Mouse (Mus musculus) intestine, embryonic 14.5 days (tissue): ENCODE data around the gene Aff4. TPM values are rescaled to one million over a fixed set of nuclear protein-coding genes. Genes with fewer than 3 reads are reported as not detected.

Experiments used
- ATAC-seq: fragments of 200-750 bp; cut with Nextera tagmentation; replicated peaks from 2 replicates; pipeline ENCODE4 v1.8.0; 2017; ENCODE audit warnings: low read depth, moderate number of reproducible peaks, moderate TSS enrichment, moderate library complexity; ENCODE audit not compliant: low FRiP score, low TSS enrichment
- DNase-seq: peaks from one replicate; pipeline ENCODE4 v3.0.0-alpha.2; 2018; ENCODE audit warnings: low spot score
- H3K27ac ChIP-seq: fragments of 300-500 bp; sonication (generic); 2 replicates; pipeline ENCODE4 v1.5.1; 2014; ENCODE audit warnings: low read depth, mild to moderate bottlenecking, control low read depth
- H3K27me3 ChIP-seq: fragments of 300-500 bp; sonication (generic); replicated peaks from 2 replicates; pipeline ENCODE4 v1.6.1; 2014; ENCODE audit warnings: low read length, control low read depth; ENCODE audit not compliant: control insufficient read depth, insufficient read depth
- H3K36me3 ChIP-seq: fragments of 300-500 bp; sonication (generic); 2 replicates; pipeline ENCODE4 v1.6.1; 2014; ENCODE audit warnings: low read length, control low read depth; ENCODE audit not compliant: control insufficient read depth, insufficient read depth
- H3K4me1 ChIP-seq: fragments of 300-500 bp; sonication (generic); replicated peaks from 2 replicates; pipeline ENCODE4 v1.6.1; 2014; ENCODE audit warnings: low read length, control low read depth, mixed read lengths; ENCODE audit not compliant: control insufficient read depth, insufficient read depth
- H3K4me2 ChIP-seq: fragments of 300-500 bp; sonication (generic); 2 replicates; pipeline ENCODE4 v1.6.1; 2014; ENCODE audit warnings: low read length
- H3K4me3 ChIP-seq: fragments of 300-500 bp; sonication (generic); 2 replicates; pipeline ENCODE4 v1.5.1; 2014; ENCODE audit warnings: low read depth, low read length, control low read depth, mixed read lengths
- H3K9ac ChIP-seq: fragments of 300-500 bp; sonication (generic); 2 replicates; pipeline ENCODE4 v1.6.1; 2014; ENCODE audit warnings: mild to moderate bottlenecking, low read length
- H3K9me3 ChIP-seq: fragments of 300-500 bp; sonication (generic); 2 replicates; pipeline ENCODE4 v1.6.1; 2016; ENCODE audit warnings: low read length, control low read depth; ENCODE audit not compliant: control insufficient read depth
- WGBS: fragments of 180-500 bp; shearing (Covaris S2); extraction: QIAGEN DNeasy Blood & Tissue Kit; methylation state at CpG from one replicate; pipeline ENCODE4 v1.1.7; 2014; 5-methylcytosine and 5-hydroxymethylcytosine counted together
- polyA plus RNA-seq: library from polyadenylated mRNA; unstranded; fragments of >200 nt; fragmentation: Nextera tagmentation; extraction: Ambion mirVana; gene quantifications from 2 replicates; pipeline ENCODE4 v1.2.1, GENCODE M21; 2014

The Aff4 gene
- 48.1 and 56.6 TPM in 2 replicates for polyA plus RNA-seq

DNA sequence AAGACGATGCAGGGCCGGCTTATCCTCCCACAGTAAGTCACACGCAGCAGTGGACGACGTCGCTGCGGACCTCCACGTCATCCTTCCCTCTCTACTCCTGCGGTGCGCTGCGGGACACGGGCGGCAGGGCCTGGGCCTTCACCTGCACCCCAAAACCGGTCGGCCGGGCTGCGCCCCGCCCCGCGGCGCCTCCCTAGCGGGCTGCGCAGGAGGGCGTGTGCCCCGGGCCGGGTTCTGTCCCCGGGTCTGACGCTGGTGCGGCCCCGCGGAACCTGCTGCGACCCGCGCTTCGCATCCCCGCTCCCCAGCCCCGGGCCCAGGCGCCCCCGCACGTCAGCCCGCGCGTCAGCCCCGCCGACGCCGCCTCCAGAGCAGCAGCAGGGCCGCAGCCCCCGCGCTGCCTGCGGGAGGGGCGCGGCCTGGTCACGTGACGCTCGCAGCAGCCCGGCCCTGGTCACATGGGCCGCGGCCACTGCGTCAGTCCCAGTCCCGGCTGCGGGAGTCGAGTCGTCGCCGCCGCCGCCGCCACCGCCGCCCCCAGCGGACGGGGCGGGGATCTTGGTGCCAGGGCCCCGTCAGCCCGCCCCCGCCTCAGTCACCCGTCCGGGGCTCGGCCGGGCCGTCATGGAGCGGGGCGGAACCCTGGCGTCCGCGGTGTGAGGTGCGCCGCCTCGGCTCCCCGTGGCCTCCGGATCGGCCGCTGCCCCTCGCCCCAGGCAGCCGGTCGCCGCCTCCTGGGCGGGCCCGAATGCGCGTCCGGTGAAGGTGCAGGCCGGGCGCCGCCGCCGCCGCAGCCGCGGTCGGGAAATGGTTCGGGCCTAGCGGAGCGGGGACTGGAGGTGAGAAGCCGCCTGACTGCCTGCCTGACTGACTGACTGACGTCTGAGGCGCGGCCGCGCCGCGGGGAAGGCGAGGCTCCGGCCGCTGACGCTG, at the start of gene Aff4:
TSS of gene Aff4 (plus strand) at position 543 of the 933 bp plus-strand sequence.
- ATAC-seq (peak; percentile 95), DNase-seq (peak; percentile 90)
- no peaks in the 10 kb centered on the region for H3K9me3 ChIP-seq
- H3K4me2 ChIP-seq = peak within 1 kb of the TSS; percentile 71
- peak within 1 kb of the TSS; percentile 67 for H3K4me3 ChIP-seq
- H3K36me3 ChIP-seq = peaks cover 5% of the 10 kb centered on the region; the same call in 1 of the 2 replicates
- H3K27me3 ChIP-seq = no peaks in the 10 kb centered on the region
- peaks cover 4% of the 10 kb centered on the region; the same call in 1 of the 2 replicates for H3K4me1 ChIP-seq
- peak within 1 kb of the TSS; percentile 96 for H3K27ac ChIP-seq
- peak within 1 kb of the TSS; percentile 98 for H3K9ac ChIP-seq
- WGBS = under 1% methylated on average over 114 of the region's 127 CpGs

DNA sequence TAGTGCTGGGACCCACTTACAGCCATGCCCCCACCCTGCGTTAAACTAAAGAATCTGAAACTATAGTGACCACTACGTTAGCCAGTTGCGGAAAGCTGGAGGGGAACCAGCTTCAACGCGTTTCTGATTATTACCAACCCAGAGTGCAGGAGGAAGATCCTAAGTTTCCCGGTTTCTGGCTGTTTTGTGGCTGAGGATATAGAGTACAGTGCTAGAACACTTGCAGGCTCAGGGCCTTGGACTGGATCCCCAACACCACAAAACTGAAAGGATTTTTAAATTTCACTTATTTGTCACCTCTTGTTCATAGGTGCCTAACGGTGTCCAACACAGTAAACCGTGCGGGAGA, 49.5 kb upstream of the Aff4 start:
- peak overlapping the region; percentile 98 for H3K27ac ChIP-seq
- peaks cover 17% of the 10 kb centered on the region for H3K4me1 ChIP-seq
- ATAC-seq (no peak), DNase-seq (no peak)
- H3K4me3 ChIP-seq = peak overlapping the region; percentile 100
- peak overlapping the region; percentile 84 for H3K4me2 ChIP-seq
- H3K9ac ChIP-seq = peak overlapping the region; percentile 97
- 48% methylated on average over 9 of the region's 9 CpGs for WGBS
- no peaks in the 10 kb centered on the region for H3K27me3 ChIP-seq
- peaks cover 7% of the 10 kb centered on the region; the same call in 1 of the 2 replicates for H3K36me3 ChIP-seq
- no peaks in the 10 kb centered on the region for H3K9me3 ChIP-seq

- ATAC-seq = no peak
Measured at GRCm38 (mm10) chr11:53304044-53304840, 46.4 kb upstream of the Aff4 start.

GRCm38 (mm10) chr11:53306965-53307364, 43.7 kb upstream of the Aff4 start:
- H3K27me3 ChIP-seq = no peaks in the 10 kb centered on the region
- ATAC-seq (no peak), DNase-seq (no peak)
- H3K27ac ChIP-seq = no peak overlapping the region
- H3K4me2 ChIP-seq = no peak overlapping the region
- no peak overlapping the region for H3K9ac ChIP-seq
- no peaks in the 10 kb centered on the region for H3K36me3 ChIP-seq
- H3K4me1 ChIP-seq = peaks cover 14% of the 10 kb centered on the region
- no peaks in the 10 kb centered on the region for H3K9me3 ChIP-seq
- WGBS = 50% methylated on average over 2 of the region's 2 CpGs
- no peak overlapping the region for H3K4me3 ChIP-seq

More at GRCm38 (mm10) chr11:53304044-53304840, 46.4 kb upstream of the Aff4 start:
- Histone ChIP-seq H3K36me3 (no peaks in the 10 kb centered on the region), H3K9me3 (no peaks in the 10 kb centered on the region), H3K27ac (no peak overlapping the region), H3K9ac (no peak overlapping the region), H3K4me3 (no peak overlapping the region), H3K4me2 (no peak overlapping the region), H3K4me1 (peaks cover 21% of the 10 kb centered on the region), H3K27me3 (no peaks in the 10 kb centered on the region)
- WGBS = 88% methylated on average over 14 of the region's 14 CpGs
- DNase-seq = no peak

DNA sequence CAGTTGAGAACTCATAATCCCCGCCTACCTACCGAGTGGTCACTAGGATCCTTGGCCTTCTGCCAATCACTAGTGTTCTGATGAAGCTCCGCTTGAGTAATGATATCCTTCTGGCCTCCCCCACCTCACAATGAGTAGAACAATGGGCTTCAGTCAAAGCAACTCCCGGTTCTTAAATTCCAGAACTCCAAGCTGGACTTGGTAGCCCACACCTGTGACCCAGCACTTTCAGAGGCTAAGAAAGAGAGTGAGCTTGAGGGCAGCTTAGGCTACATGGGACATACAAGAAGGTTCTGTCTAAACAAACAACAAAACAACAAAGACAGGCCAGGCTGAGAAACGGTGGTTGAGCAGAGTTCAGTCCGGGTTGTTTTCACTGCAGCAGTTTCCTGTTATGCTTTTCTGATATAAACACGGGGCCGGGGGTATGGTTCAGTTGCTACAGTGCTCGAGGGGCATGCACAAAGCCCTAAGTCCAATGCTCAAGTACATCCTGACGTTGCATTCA, 43.0 kb upstream of the Aff4 start:
- Histone ChIP-seq H3K36me3 (no peaks in the 10 kb centered on the region), H3K4me1 (peaks cover 14% of the 10 kb centered on the region), H3K27me3 (no peaks in the 10 kb centered on the region), H3K4me2 (no peak overlapping the region), H3K4me3 (no peak overlapping the region), H3K27ac (peak overlapping the region; percentile 76; the same call in 1 of the 2 replicates), H3K9me3 (no peaks in the 10 kb centered on the region), H3K9ac (no peak overlapping the region)
- ATAC-seq (no peak), DNase-seq (no peak)
- WGBS = 50% methylated on average over 10 of the region's 10 CpGs

- H3K4me3 ChIP-seq = no peak overlapping the region
- H3K36me3 ChIP-seq = no peaks in the 10 kb centered on the region
- DNase-seq = no peak
- peaks cover 14% of the 10 kb centered on the region for H3K4me1 ChIP-seq
- ATAC-seq = peak; percentile 74; the same call in 1 of the 2 replicates
- no peak overlapping the region for H3K4me2 ChIP-seq
- peak overlapping the region; percentile 76 for H3K27ac ChIP-seq
- H3K27me3 ChIP-seq = no peaks in the 10 kb centered on the region
- H3K9ac ChIP-seq = no peak overlapping the region
- no peaks in the 10 kb centered on the region for H3K9me3 ChIP-seq
Measured at GRCm38 (mm10) chr11:53308251-53308864, 42.3 kb upstream of the Aff4 start.

DNA sequence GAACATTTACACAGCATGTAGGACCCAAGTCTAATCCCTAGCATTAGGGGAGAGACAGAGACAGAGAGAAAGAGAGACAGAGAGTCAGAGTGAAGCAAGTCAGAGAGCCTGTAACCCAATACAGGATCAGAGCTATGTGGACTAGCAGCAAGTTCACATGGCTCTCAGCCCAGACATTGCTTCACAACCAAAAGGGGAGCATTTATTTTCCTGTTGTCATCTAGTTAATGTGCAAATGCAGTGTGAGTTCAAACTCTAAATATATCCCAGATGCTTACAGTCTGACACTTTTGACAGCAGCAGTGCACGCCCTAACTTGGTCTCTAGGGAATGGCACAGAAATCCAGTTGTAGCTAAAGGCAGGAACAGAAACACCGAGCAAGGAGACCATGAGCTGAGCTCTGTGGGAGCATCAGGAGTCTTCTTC, 41.7 kb upstream of the Aff4 start:
- Histone ChIP-seq H3K27me3 (no peaks in the 10 kb centered on the region), H3K4me3 (no peak overlapping the region), H3K4me2 (no peak overlapping the region), H3K36me3 (no peaks in the 10 kb centered on the region), H3K4me1 (peaks cover 14% of the 10 kb centered on the region), H3K9ac (no peak overlapping the region), H3K9me3 (no peaks in the 10 kb centered on the region), H3K27ac (peak overlapping the region; percentile 76)
- 50% methylated on average over 2 of the region's 2 CpGs for WGBS
- 0 out of 2 replicates have a peak, but pooled peaks have one; percentile 18 for ATAC-seq
- DNase-seq = no peak

- H3K36me3 ChIP-seq = no peaks in the 10 kb centered on the region
- peaks cover 14% of the 10 kb centered on the region for H3K4me1 ChIP-seq
- H3K27ac ChIP-seq = no peak overlapping the region; the same call in 1 of the 2 replicates
- WGBS = 50% methylated on average over 1 of the region's 1 CpGs
- no peak for ATAC-seq
- H3K9ac ChIP-seq = no peak overlapping the region
- no peak for DNase-seq
- no peaks in the 10 kb centered on the region for H3K27me3 ChIP-seq
- H3K4me3 ChIP-seq = no peak overlapping the region
- H3K4me2 ChIP-seq = no peak overlapping the region
- no peaks in the 10 kb centered on the region for H3K9me3 ChIP-seq
Measured at GRCm38 (mm10) chr11:53311385-53311784, 39.2 kb upstream of the Aff4 start.
